Mouse (Mus musculus) olfactory bulb, adult 2 months (tissue): Measurements from ENCODE around the gene Rabgap1.

Experiments
- CTCF ChIP-seq: fragments of 200-500 bp; IDR thresholded peaks from 2 replicates; pipeline ENCODE4 v1.5.1; 2012; ENCODE audit warnings: low read depth, mild to moderate bottlenecking, low read length, moderate library complexity; ENCODE audit not compliant: insufficient read depth
- POLR2A ChIP-seq: fragments of 200-500 bp; IDR thresholded peaks from 2 replicates; pipeline ENCODE4 v1.6.1; 2012; ENCODE audit warnings: mild to moderate bottlenecking, low read depth, low read length, moderate library complexity; ENCODE audit not compliant: insufficient read depth

DNA sequence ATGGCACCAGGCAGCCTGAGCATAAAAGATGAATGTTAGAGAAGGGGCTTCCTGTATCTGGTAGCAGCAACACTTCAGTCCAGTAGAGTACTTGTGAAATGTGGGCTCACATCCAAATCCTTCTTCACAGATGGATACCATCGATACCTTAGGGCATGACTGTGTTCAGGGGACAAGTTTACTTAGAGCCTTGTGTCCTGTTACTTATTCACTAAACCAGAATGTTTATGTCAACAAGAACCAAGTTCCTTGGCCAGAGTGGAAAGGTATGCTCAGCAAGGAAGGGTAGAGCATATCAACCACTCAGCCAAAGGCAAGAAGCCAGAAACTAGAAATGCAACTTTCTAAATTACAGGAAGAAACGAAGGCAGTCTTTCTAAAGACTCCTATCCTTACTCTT, 127.6 kb downstream of the Rabgap1 start:
- TF ChIP-seq CTCF, result no peak
- TF ChIP-seq POLR2A, result no peak
